Mouse (Mus musculus): ENCODE measurements around the gene Stag1. TPM values are rescaled to one million over a fixed set of nuclear protein-coding genes. Genes with fewer than 3 reads are reported as not detected.

Gene Stag1
- total RNA-seq (2021) = 10 to 100 TPM; 26.1 to 28.4 TPM
- long read RNA-seq, experiment 1, full-length matches to known transcripts = 7 of 13 reads
- long read RNA-seq, experiment 1, partial matches to known transcripts = 3 of 13 reads
- long read RNA-seq, experiment 1, other reads (novel, unspliced or antisense) = 3 of 13 reads
- long read RNA-seq, experiment 2, full-length matches to known transcripts = 6 of 11 reads
- long read RNA-seq, experiment 2, partial matches to known transcripts = 1 of 11 reads
- long read RNA-seq, experiment 2, other reads (novel, unspliced or antisense) = 4 of 11 reads

- TF ChIP-seq CTCF (IDR thresholded peaks at IDR 0.05) = no peak
These were observed at the start of gene Stag1 for GRCm38 (mm10) chr9:100597546-100597945. Stag1 (plus strand) TSS chr9:100597798.

GRCm38 (mm10) chr9:100548313-100548712, 49.3 kb upstream of the Stag1 start:
- DNase-seq = no peak
- intact Hi-C loops (cut with DNase I) = loop anchor here (5.0 kb wide), 1 partner anchor 96 kb away; no protein-coding TSS in a partner anchor
- H3K27ac ChIP-seq = no peak overlapping the region
- peak; percentile 61 for TF ChIP-seq CTCF (IDR thresholded peaks at IDR 0.05)
- no peak overlapping the region for H3K4me3 ChIP-seq

More at GRCm38 (mm10) chr9:100597546-100597945, at the start of gene Stag1:
- Histone ChIP-seq H3K27ac (no peak within 1 kb of the TSS), H3K4me3 (no peak within 1 kb of the TSS)
- DNase-seq = no peak
- intact Hi-C loops (cut with DNase I) = no loop called here

- H3K27ac ChIP-seq = no peak overlapping the region
- no peak for DNase-seq
- intact Hi-C loops (cut with DNase I) = no loop called here
- no peak overlapping the region for H3K4me3 ChIP-seq
- no peak for TF ChIP-seq CTCF (IDR thresholded peaks at IDR 0.05)
These were observed 41.9 kb upstream of the Stag1 start for GRCm38 (mm10) chr9:100555686-100556085.

- no peak for TF ChIP-seq CTCF (IDR thresholded peaks at IDR 0.05)
- Histone ChIP-seq H3K27ac (no peak overlapping the region), H3K4me3 (no peak overlapping the region)
- intact Hi-C loops (cut with DNase I) = no loop called here
- DNase-seq = no peak
These were observed 39.5 kb upstream of the Stag1 start for GRCm38 (mm10) chr9:100558023-100558573.

- intact Hi-C loops (cut with DNase I) = no loop called here
- no peak overlapping the region for H3K4me3 ChIP-seq
- no peak for DNase-seq
- TF ChIP-seq CTCF (IDR thresholded peaks at IDR 0.05) = no peak
- H3K27ac ChIP-seq = no peak overlapping the region
These were observed 38.6 kb upstream of the Stag1 start for GRCm38 (mm10) chr9:100558991-100559390.

DNA sequence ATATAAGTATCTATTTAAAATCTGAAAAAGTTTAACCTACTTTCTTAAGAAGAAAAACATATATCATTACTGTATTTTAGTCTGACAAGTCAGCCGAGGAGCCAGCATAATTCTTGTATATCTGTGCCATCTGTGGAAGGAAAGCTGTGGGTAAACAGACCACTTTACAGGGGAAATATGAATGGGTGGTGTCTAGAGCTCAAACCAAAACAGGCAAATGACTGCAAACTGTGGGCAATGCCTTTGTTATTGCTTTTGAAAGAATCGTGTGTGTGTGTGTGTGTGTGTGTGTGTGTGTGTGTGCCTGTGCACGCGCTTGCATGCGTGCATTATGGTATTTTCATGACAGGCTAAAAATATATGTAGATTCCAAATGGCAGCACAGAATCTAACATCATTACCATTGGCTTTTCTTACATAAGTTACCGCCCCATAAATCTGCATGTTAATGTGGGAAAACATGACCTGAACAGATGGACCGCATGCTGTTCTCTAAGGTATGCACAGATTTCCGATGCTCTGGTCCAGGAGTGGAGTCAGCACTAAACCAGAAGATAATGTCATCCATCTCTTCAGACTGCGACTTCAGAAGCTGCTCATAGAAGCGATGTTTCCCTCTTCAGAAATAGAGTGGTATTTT, 37.2 kb upstream of the Stag1 start:
- intact Hi-C loops (cut with DNase I) = no loop called here
- no peak overlapping the region for H3K27ac ChIP-seq
- no peak for DNase-seq
- no peak overlapping the region for H3K4me3 ChIP-seq
- no peak for TF ChIP-seq CTCF (IDR thresholded peaks at IDR 0.05)

GRCm38 (mm10) chr9:100569798-100570625, 27.6 kb upstream of the Stag1 start:
- peak; percentile 35 for TF ChIP-seq CTCF (IDR thresholded peaks at IDR 0.05)
- H3K27ac ChIP-seq = peak overlapping the region; percentile 53; the same call in 1 of the 2 replicates
- H3K4me3 ChIP-seq = peak overlapping the region; percentile 78
- intact Hi-C loops (cut with DNase I) = no loop called here
- peak; percentile 41 for DNase-seq

DNA sequence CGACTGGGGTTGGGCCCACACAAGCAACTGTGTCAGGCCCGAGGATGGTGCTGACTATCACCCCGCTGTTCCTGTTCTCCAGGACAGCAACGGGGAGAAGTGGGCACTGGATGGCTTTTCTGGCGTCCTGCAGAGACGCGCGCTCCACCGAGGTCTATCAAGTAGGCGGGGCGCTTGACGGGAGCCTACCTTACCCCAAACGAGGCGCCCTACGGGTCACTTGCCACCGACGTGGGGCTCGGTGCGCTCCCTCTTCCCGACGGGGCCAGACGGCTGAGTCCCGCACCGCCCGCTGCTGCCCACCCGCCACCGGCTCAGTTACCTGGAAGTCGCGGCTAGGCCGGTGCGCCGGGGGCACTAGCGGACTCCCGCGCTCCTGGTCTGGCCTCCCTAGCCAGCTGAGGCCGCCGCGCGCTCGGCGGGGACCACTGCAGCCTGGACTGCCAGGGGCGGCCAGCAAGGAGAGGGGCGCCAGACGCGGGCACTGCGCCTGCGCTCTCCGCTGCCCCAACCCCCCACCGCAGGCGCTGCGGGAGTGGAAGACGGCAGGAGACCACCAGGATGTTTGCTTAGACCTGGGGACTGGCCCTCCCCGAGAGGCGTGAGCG, 26.9 kb upstream of the Stag1 start, which contains the start of gene Slc35g2:
Slc35g2 (minus strand) TSS at position 465 of the 608 bp plus-strand sequence.
- peak; percentile 36 for DNase-seq
- peak within 1 kb of the TSS; percentile 78 for H3K4me3 ChIP-seq
- peak within 1 kb of the TSS; percentile 53 for H3K27ac ChIP-seq
- TF ChIP-seq CTCF (IDR thresholded peaks at IDR 0.05) = no peak
- intact Hi-C loops (cut with DNase I) = no loop called here

DNA sequence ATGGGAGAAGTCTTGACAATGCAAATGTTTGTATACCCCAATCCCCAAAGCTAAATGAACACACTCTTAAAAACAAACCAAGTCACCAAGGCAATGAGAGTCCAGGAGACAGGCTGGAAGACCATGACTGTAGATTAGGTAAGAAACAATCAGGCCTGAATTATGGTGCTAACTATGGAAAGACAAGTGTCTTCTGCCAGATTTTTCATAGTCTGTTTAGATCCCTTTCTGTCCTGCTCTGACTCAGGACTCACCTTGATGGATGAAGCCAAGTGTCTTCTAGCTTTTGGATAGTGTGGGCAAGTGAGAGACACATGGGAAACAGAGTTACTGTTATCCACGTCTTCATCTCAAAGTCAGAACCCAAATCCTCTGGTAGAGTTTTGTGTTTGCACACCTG, 26.1 kb upstream of the Stag1 start:
- no peak for DNase-seq
- TF ChIP-seq CTCF (IDR thresholded peaks at IDR 0.05) = no peak
- intact Hi-C loops (cut with DNase I) = no loop called here
- Histone ChIP-seq H3K27ac (no peak overlapping the region), H3K4me3 (no peak overlapping the region)

- intact Hi-C loops (cut with DNase I) = no loop called here
- no peak for TF ChIP-seq CTCF (IDR thresholded peaks at IDR 0.05)
- Histone ChIP-seq H3K4me3 (no peak overlapping the region), H3K27ac (no peak overlapping the region)
- DNase-seq = no peak
These were observed 24.3 kb upstream of the Stag1 start for GRCm38 (mm10) chr9:100573300-100573699.

GRCm38 (mm10) chr9:100573942-100574341, 23.7 kb upstream of the Stag1 start:
- intact Hi-C loops (cut with DNase I) = no loop called here
- TF ChIP-seq CTCF (IDR thresholded peaks at IDR 0.05) = no peak
- Histone ChIP-seq H3K4me3 (no peak overlapping the region), H3K27ac (no peak overlapping the region)
- no peak for DNase-seq

GRCm38 (mm10) chr9:100580196-100580740, 17.3 kb upstream of the Stag1 start:
- DNase-seq = no peak
- H3K27ac ChIP-seq = no peak overlapping the region
- TF ChIP-seq CTCF (IDR thresholded peaks at IDR 0.05) = no peak
- no peak overlapping the region for H3K4me3 ChIP-seq
- intact Hi-C loops (cut with DNase I) = no loop called here

Data from gastrocnemius, adult 2 months (tissue).